Mouse (Mus musculus) ES-E14 (cell line): ENCODE measurements around the gene Lmo2.

ENCODE experiments used
- CHD2 ChIP-seq: IDR thresholded peaks from 2 replicates; pipeline ENCODE4 v1.6.1; 2014; ENCODE audit warnings: mild to moderate bottlenecking, low read depth, low read length, inconsistent platforms
- HCFC1 ChIP-seq: IDR thresholded peaks from 2 replicates; pipeline ENCODE4 v1.6.1; 2012; ENCODE audit warnings: low read length, inconsistent platforms, borderline replicate concordance; ENCODE audit not compliant: insufficient read depth
- MAFK ChIP-seq: IDR thresholded peaks from 2 replicates; pipeline ENCODE4 v1.6.1; 2014; ENCODE audit warnings: mild to moderate bottlenecking, low read depth, low read length, inconsistent platforms; ENCODE audit not compliant: insufficient read depth
- ZC3H11A ChIP-seq: IDR thresholded peaks from 2 replicates; pipeline ENCODE4 v1.6.1; 2012; ENCODE audit warnings: low read depth, mild to moderate bottlenecking, inconsistent platforms, low read length, borderline replicate concordance
- ZNF384 ChIP-seq: IDR thresholded peaks from 2 replicates; pipeline ENCODE4 v1.6.1; 2012; ENCODE audit warnings: low read depth, low read length, inconsistent platforms

- no peak for TF ChIP-seq ZC3H11A
- TF ChIP-seq ZNF384: no peak
- TF ChIP-seq MAFK: no peak
- no peak for TF ChIP-seq CHD2
- TF ChIP-seq HCFC1: no peak
These were observed at the start of gene Lmo2 for GRCm38 (mm10) chr2:103957649-103958546.
